Mouse (Mus musculus): ENCODE results near the gene Ptrhd1. TPM values are rescaled to one million over a fixed set of nuclear protein-coding genes. Genes with fewer than 3 reads are reported as not detected.

The Ptrhd1 gene
- 1.8 TPM in 1 of 2 replicates, not detected in the other for total RNA-seq (2015; ENCODE audit: low replicate concordance)
- 0.83 and 1.0 TPM in 2 replicates for total RNA-seq (2017; ENCODE audit: low replicate concordance)

- ATAC-seq (replicated peaks; ENCODE audit: low FRiP score, poor library complexity, severe bottlenecking): peak; percentile 96
Measured at GRCm38 (mm10) chr12:4233572-4234508, at the start of gene Ptrhd1, which contains the start of gene Cenpo. TSS of gene Ptrhd1 (plus strand) at chr12:4234027. TSS of gene Cenpo (minus strand) at chr12:4234294.

GRCm38 (mm10) chr12:4184648-4185047, 49.2 kb upstream of the Ptrhd1 start:
- ATAC-seq (replicated peaks; ENCODE audit: low FRiP score, poor library complexity, severe bottlenecking): no peak

GRCm38 (mm10) chr12:4188171-4189059, 45.4 kb upstream of the Ptrhd1 start:
- ATAC-seq (replicated peaks; ENCODE audit: low FRiP score, poor library complexity, severe bottlenecking): no peak

GRCm38 (mm10) chr12:4189060-4189447, 44.8 kb upstream of the Ptrhd1 start:
- no peak for ATAC-seq (replicated peaks; ENCODE audit: low FRiP score, poor library complexity, severe bottlenecking)

GRCm38 (mm10) chr12:4192514-4192913, 41.3 kb upstream of the Ptrhd1 start:
- no peak for ATAC-seq (replicated peaks; ENCODE audit: low FRiP score, poor library complexity, severe bottlenecking)

- ATAC-seq (replicated peaks; ENCODE audit: low FRiP score, poor library complexity, severe bottlenecking): no peak
Measured at GRCm38 (mm10) chr12:4193025-4193740, 40.6 kb upstream of the Ptrhd1 start.

- ATAC-seq (replicated peaks; ENCODE audit: low FRiP score, poor library complexity, severe bottlenecking): no peak
Measured at GRCm38 (mm10) chr12:4194643-4195042, 39.2 kb upstream of the Ptrhd1 start.

GRCm38 (mm10) chr12:4198702-4199101, 35.1 kb upstream of the Ptrhd1 start:
- ATAC-seq (replicated peaks; ENCODE audit: low FRiP score, poor library complexity, severe bottlenecking): no peak

GRCm38 (mm10) chr12:4199271-4199670, 34.6 kb upstream of the Ptrhd1 start:
- no peak for ATAC-seq (replicated peaks; ENCODE audit: low FRiP score, poor library complexity, severe bottlenecking)

GRCm38 (mm10) chr12:4201454-4202200, 32.2 kb upstream of the Ptrhd1 start:
- no peak for ATAC-seq (replicated peaks; ENCODE audit: low FRiP score, poor library complexity, severe bottlenecking)

GRCm38 (mm10) chr12:4202206-4202605, 31.6 kb upstream of the Ptrhd1 start:
- no peak for ATAC-seq (replicated peaks; ENCODE audit: low FRiP score, poor library complexity, severe bottlenecking)

- ATAC-seq (replicated peaks; ENCODE audit: low FRiP score, poor library complexity, severe bottlenecking): no peak
Measured at GRCm38 (mm10) chr12:4206106-4206505, 27.7 kb upstream of the Ptrhd1 start.

GRCm38 (mm10) chr12:4208405-4209133, 25.3 kb upstream of the Ptrhd1 start:
- no peak for ATAC-seq (replicated peaks; ENCODE audit: low FRiP score, poor library complexity, severe bottlenecking)

GRCm38 (mm10) chr12:4209196-4209595, 24.6 kb upstream of the Ptrhd1 start:
- ATAC-seq (replicated peaks; ENCODE audit: low FRiP score, poor library complexity, severe bottlenecking): no peak

- no peak for ATAC-seq (replicated peaks; ENCODE audit: low FRiP score, poor library complexity, severe bottlenecking)
Measured at GRCm38 (mm10) chr12:4211174-4211573, 22.7 kb upstream of the Ptrhd1 start.

- ATAC-seq (replicated peaks; ENCODE audit: low FRiP score, poor library complexity, severe bottlenecking): no peak
Measured at GRCm38 (mm10) chr12:4212908-4213307, 20.9 kb upstream of the Ptrhd1 start.

GRCm38 (mm10) chr12:4230156-4230555, 3.7 kb upstream of the Ptrhd1 start:
- no peak for ATAC-seq (replicated peaks; ENCODE audit: low FRiP score, poor library complexity, severe bottlenecking)

GRCm38 (mm10) chr12:4232777-4233176, 1.1 kb upstream of the Ptrhd1 start:
- no peak for ATAC-seq (replicated peaks; ENCODE audit: low FRiP score, poor library complexity, severe bottlenecking)

Data from erythroid progenitor cell, adult 5-6 weeks (primary cell).